Mouse (Mus musculus): ENCODE results near the gene Arhgap33. TPM values are rescaled to one million over a fixed set of nuclear protein-coding genes. Genes with fewer than 3 reads are reported as not detected.

Arhgap33 gene
- polyA plus RNA-seq, 1 experiment: 24.0 TPM

DNA sequence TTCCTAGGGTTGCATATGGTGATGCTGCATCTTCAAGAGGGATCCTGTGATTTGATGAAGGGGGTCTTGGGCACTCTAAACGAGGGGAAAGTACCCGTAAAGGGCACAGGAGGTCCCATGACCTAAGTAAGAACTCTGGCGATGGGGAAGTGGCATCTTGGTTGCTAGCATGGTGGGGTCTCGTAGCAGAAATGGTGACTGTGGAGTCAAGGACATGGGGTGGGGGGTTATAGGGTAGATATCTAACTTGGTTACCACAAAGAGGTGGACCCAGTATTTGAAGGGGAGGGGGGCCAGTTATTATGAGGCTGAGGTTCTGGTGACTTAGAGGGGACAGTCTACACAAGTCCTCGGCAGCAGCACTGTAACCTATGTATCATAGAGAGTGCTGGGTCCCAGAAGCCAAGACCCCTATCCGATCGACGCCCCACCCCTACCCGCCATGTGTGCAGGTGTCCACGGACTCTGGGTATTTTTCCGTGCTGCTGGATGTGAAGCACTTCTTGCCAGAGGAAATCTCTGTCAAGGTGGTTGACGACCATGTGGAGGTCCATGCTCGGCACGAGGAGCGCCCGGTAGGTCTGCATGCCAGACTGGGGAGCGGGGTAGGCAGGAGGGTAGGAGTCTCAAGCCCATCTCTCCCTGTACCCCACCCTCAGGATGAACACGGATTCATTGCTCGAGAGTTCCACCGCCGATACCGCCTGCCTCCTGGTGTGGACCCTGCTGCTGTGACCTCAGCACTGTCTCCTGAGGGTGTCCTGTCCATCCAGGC, 19.1 kb upstream of the Arhgap33 start:
- TF ChIP-seq POLR2A (IDR thresholded peaks at IDR 0.05; ENCODE audit: borderline replicate concordance, extremely low read depth, low read depth, low read length): no peak
- TF ChIP-seq CTCF (IDR thresholded peaks at IDR 0.05; ENCODE audit: insufficient read depth, low read length): no peak
- Histone ChIP-seq H3K4me3 (replicated peaks; ENCODE audit: extremely low read depth, low read depth, low read length) (no peak overlapping the region), H3K4me1 (ENCODE audit: control insufficient read depth, insufficient read depth, low read length) (peaks cover 4% of the 10 kb centered on the region)
- WGBS: 81% methylated on average over 22 of the region's 22 CpGs
- no peak for DNase-seq

GRCm38 (mm10) chr7:30553021-30553589, 18.2 kb upstream of the Arhgap33 start:
- TF ChIP-seq CTCF (IDR thresholded peaks at IDR 0.05; ENCODE audit: insufficient read depth, low read length) (no peak), POLR2A (IDR thresholded peaks at IDR 0.05; ENCODE audit: borderline replicate concordance, extremely low read depth, low read depth, low read length) (peak; percentile 48; the same call in 1 of the 2 replicates)
- WGBS: 2% methylated on average over 23 of the region's 23 CpGs
- DNase-seq: peak; percentile 47
- Histone ChIP-seq H3K4me3 (replicated peaks; ENCODE audit: extremely low read depth, low read depth, low read length) (peak overlapping the region; percentile 35), H3K4me1 (ENCODE audit: control insufficient read depth, insufficient read depth, low read length) (no peaks in the 10 kb centered on the region)

GRCm38 (mm10) chr7:30552102-30553020, 17.5 kb upstream of the Arhgap33 start, which contains the start of the genes Hspb6 and Proser3:
Gene Hspb6 (plus strand): TSS chr7:30552178.
Gene Proser3 (minus strand): TSS chr7:30552299.
- Histone ChIP-seq H3K4me3 (replicated peaks; ENCODE audit: extremely low read depth, low read depth, low read length) (peak within 1 kb of the TSS; percentile 84), H3K4me1 (ENCODE audit: control insufficient read depth, insufficient read depth, low read length) (no peaks in the 10 kb centered on the region)
- 0 out of 2 replicates have a peak, but pooled peaks have one; percentile 5 for TF ChIP-seq CTCF (IDR thresholded peaks at IDR 0.05; ENCODE audit: insufficient read depth, low read length)
- peak; percentile 93; the same call in 1 of the 2 replicates for TF ChIP-seq POLR2A (IDR thresholded peaks at IDR 0.05; ENCODE audit: borderline replicate concordance, extremely low read depth, low read depth, low read length)
- under 1% methylated on average over 44 of the region's 44 CpGs for WGBS
- DNase-seq: peak; percentile 96

GRCm38 (mm10) chr7:30551445-30552101, 16.7 kb upstream of the Arhgap33 start:
- 1% methylated on average over 10 of the region's 10 CpGs for WGBS
- TF ChIP-seq CTCF (IDR thresholded peaks at IDR 0.05; ENCODE audit: insufficient read depth, low read length) (0 out of 2 replicates have a peak, but pooled peaks have one; percentile 4), POLR2A (IDR thresholded peaks at IDR 0.05; ENCODE audit: borderline replicate concordance, extremely low read depth, low read depth, low read length) (no peak)
- no peak for DNase-seq
- Histone ChIP-seq H3K4me1 (ENCODE audit: control insufficient read depth, insufficient read depth, low read length) (no peaks in the 10 kb centered on the region), H3K4me3 (replicated peaks; ENCODE audit: extremely low read depth, low read depth, low read length) (peak overlapping the region; percentile 84)

- Histone ChIP-seq H3K4me1 (ENCODE audit: control insufficient read depth, insufficient read depth, low read length) (no peaks in the 10 kb centered on the region), H3K4me3 (replicated peaks; ENCODE audit: extremely low read depth, low read depth, low read length) (no peak overlapping the region)
- no peak for TF ChIP-seq CTCF (IDR thresholded peaks at IDR 0.05; ENCODE audit: insufficient read depth, low read length)
- no peak for TF ChIP-seq POLR2A (IDR thresholded peaks at IDR 0.05; ENCODE audit: borderline replicate concordance, extremely low read depth, low read depth, low read length)
- 92% methylated on average over 1 of the region's 1 CpGs for WGBS
- DNase-seq: no peak
Measured at GRCm38 (mm10) chr7:30550603-30551002, 15.7 kb upstream of the Arhgap33 start.

- no peak for TF ChIP-seq CTCF (IDR thresholded peaks at IDR 0.05; ENCODE audit: insufficient read depth, low read length)
- no peak for TF ChIP-seq POLR2A (IDR thresholded peaks at IDR 0.05; ENCODE audit: borderline replicate concordance, extremely low read depth, low read depth, low read length)
- Histone ChIP-seq H3K4me1 (ENCODE audit: control insufficient read depth, insufficient read depth, low read length) (no peaks in the 10 kb centered on the region), H3K4me3 (replicated peaks; ENCODE audit: extremely low read depth, low read depth, low read length) (no peak overlapping the region)
- WGBS: 95% methylated on average over 2 of the region's 2 CpGs
- DNase-seq: no peak
Measured at GRCm38 (mm10) chr7:30549880-30550279, 15.0 kb upstream of the Arhgap33 start.

GRCm38 (mm10) chr7:30544327-30544726, 9.5 kb upstream of the Arhgap33 start:
- Histone ChIP-seq H3K4me3 (replicated peaks; ENCODE audit: extremely low read depth, low read depth, low read length) (no peak overlapping the region), H3K4me1 (ENCODE audit: control insufficient read depth, insufficient read depth, low read length) (no peaks in the 10 kb centered on the region)
- TF ChIP-seq POLR2A (IDR thresholded peaks at IDR 0.05; ENCODE audit: borderline replicate concordance, extremely low read depth, low read depth, low read length) (no peak), CTCF (IDR thresholded peaks at IDR 0.05; ENCODE audit: insufficient read depth, low read length) (no peak)
- 81% methylated on average over 2 of the region's 2 CpGs for WGBS
- no peak for DNase-seq

GRCm38 (mm10) chr7:30540572-30540971, 5.7 kb upstream of the Arhgap33 start:
- WGBS: 92% methylated on average over 7 of the region's 7 CpGs
- TF ChIP-seq CTCF (IDR thresholded peaks at IDR 0.05; ENCODE audit: insufficient read depth, low read length): no peak
- no peak for TF ChIP-seq POLR2A (IDR thresholded peaks at IDR 0.05; ENCODE audit: borderline replicate concordance, extremely low read depth, low read depth, low read length)
- H3K4me3 ChIP-seq (replicated peaks; ENCODE audit: extremely low read depth, low read depth, low read length): no peak overlapping the region
- no peak for DNase-seq
- peaks cover under 1% of the 10 kb centered on the region; the same call in 1 of the 2 replicates for H3K4me1 ChIP-seq (ENCODE audit: control insufficient read depth, insufficient read depth, low read length)
